Mouse (Mus musculus) kidney, adult 18-20 months (tissue): ENCODE data around the gene Dact3.

Experiments
- DNase-seq: peaks from one replicate; pipeline ENCODE4 v3.0.0; 2021

Gene Dact3

DNA sequence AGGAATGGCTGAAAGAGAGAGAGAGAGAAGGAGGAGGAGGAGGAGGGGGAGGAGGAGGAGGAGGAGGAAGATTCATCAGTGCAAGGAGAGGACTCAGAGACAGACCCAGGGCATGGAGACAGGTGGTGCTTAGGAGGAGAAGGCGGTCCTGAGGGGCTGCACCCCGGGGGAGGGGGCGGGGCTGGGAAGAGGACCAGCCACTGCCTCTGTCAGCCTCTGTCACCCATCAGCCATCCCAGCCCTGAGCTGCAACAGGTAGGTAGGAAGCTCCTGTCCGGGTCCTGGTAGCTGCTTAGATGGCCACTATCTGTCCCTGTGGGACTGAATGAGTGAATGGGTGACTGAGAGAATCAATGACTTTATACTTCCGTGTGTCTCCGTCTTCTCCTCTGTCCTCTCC is 18.5 kb downstream of the Dact3 start:
- no peak for DNase-seq

DNA sequence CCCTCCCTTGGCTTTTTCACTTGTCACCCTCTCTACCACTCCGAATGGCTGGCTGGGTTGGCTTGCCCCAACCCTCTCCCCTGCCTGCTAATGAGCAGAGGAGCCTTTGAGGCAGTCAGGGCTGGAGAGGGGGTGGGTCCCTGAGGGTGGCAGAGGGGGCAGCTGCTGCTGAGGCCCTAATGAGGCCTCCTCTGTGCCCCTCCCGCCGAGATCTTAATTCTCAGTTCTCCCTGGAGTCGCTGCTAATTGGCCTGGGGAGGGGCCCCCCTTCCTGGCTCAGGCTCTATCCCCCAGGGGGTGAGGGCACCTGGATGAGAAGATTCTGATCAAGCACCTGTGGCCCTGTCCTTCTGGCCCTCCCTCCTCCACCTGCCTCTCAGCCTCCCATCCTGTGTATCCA is 19.2 kb downstream of the Dact3 start:
- no peak for DNase-seq

GRCm38 (mm10) chr7:16895000-16895399 is 19.9 kb downstream of the Dact3 start:
- DNase-seq, result peak; percentile 76

GRCm38 (mm10) chr7:16895511-16895910 is 20.4 kb downstream of the Dact3 start:
- no peak for DNase-seq

- DNase-seq, result no peak
Measured at GRCm38 (mm10) chr7:16900526-16900925, 25.4 kb downstream of the Dact3 start.

DNA sequence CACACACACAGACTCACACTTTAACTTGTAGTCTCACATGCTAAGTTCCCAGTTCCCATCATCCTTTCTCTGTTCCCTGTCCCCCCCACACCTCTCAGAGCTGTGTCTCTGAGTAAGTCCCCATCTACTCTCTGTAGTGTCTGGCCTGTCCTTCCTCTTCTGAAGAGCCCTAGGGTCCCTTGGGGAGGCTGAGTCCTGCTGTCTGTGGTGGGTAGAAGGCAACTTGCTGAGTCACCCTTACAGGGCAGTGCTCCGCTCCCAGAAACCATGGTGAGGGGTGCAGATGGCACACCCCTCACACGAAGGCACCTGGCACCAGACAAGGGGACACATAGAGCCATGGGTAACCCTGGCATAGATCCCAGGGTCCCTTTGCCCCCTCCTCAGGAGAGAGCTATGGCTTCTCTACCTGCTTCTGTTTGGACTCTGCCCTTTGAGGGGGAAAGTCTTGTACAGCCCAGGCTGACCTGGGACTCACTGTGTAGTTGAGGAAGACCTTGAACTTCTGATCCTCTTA is 28.4 kb downstream of the Dact3 start:
- no peak for DNase-seq

DNA sequence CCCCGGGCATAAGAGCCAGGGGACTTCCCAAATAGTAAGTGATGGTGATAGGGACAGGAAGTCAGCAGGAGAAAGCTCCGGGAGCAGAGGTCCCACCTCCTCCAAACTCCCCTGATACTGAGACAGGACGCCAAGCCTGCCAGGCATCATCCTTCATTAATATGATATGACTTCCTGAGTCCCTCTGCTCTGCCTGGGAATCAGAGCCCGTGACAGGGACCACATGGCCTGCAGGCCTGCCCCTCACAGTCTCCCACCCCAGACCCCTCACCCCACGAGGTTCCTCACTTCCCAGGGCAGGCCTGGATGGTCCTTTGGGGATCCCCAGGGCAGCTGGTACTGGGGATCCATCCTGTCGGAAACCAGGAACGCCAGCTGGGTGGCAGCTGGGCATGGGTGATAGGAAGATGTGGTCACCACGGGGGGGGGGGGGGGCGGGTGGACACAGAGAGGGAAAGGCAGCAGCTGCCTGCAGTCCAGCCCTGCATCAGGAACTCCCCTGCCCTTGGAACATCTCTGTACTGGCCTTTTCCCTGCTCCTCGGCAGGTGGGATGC is 29.1 kb downstream of the Dact3 start:
- DNase-seq, result no peak

DNA sequence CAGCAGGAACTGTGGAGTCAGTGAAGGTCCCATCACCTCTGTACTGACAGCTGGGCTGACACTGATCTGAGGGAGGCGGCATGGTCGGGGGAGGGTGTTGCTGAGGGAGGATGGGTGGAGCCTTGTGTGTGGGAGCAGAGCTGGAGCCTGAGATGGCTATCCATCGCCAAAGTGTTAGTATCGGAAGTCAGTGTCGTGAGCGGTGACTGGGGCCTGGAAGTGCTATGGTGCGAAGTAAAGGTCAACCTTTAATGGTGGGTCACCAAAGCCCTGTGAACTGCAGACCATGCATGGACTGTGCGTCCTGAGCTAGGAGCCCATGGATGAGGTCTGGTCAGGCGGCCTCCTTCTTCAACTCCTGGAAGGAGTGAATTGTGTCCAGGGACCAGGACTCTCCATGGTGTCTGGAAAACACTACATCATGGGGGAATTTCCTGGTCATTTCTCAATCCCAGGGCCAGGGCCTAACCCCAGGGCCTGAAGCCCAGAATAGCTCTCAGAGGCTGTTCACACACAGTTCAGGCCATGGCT is 30.4 kb downstream of the Dact3 start:
- peak; percentile 35 for DNase-seq

GRCm38 (mm10) chr7:16906281-16906680 is 31.2 kb downstream of the Dact3 start, which contains the start of gene Ptgir:
Gene Ptgir, plus strand, starts transcription at chr7:16906490.
- no peak for DNase-seq

DNA sequence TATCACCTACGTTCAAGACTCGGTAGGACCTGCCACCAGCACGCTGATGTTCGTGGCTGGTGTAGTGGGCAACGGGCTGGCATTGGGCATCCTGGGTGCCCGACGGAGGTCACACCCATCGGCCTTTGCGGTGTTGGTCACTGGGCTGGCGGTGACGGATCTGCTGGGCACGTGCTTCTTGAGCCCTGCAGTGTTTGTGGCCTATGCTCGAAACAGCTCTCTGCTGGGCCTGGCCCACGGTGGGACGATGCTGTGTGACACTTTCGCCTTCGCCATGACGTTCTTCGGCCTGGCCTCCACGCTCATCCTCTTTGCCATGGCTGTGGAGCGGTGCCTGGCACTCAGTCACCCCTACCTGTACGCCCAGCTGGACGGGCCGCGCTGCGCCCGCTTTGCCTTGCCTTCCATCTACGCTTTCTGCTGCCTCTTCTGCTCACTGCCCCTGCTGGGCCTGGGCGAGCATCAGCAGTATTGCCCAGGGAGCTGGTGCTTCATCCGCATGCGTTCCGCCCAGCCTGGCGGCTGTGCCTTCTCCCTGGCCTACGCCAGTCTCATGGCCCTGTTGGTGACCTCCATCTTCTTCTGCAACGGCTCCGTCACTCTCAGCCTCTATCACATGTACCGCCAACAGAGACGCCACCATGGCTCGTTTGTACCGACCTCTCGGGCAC is 31.9 kb downstream of the Dact3 start:
- DNase-seq, result no peak

GRCm38 (mm10) chr7:16907842-16908241 is 32.7 kb downstream of the Dact3 start:
- no peak for DNase-seq

DNA sequence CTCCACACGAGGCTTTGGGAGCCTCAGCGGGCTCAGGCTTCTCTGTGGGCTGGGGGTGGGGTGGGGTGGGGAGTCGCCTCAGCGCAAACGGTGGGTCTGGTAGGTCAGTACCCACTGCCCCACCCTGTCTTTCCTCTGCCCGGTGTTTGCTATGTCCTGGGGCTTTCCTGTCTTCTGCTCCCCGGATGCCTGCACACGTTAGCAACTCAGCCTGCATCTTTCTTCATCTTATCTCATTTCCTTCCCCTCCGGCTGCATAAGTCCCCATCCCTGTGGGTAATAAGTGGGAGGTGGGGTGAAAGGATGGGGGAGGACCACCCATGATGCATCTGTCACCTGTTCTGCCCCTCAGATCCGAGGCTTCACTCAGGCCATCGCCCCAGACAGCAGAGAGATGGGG is 33.2 kb downstream of the Dact3 start:
- DNase-seq, result no peak

- no peak for DNase-seq
Measured at GRCm38 (mm10) chr7:16908859-16909258, 33.7 kb downstream of the Dact3 start.

DNA sequence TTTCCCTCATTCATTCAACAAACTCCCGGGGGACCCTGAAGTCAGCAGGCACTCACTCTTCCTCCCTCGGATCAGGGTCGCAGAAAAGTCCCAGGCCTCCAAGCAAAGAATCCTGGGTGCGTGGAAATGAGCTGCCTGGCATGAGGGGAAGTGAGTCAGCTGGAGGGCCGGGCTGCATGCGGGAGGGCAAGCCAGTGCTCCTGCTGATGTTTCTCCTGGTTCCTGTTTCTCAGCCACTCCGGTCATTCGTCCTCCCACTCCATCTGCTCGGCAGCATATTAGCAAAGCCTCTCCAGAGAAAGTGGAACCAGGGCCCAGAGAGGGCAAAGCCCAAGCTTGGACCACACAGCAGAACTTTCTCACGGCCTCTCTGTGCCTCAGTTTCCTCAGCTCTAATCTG is 34.8 kb downstream of the Dact3 start:
- no peak for DNase-seq

DNA sequence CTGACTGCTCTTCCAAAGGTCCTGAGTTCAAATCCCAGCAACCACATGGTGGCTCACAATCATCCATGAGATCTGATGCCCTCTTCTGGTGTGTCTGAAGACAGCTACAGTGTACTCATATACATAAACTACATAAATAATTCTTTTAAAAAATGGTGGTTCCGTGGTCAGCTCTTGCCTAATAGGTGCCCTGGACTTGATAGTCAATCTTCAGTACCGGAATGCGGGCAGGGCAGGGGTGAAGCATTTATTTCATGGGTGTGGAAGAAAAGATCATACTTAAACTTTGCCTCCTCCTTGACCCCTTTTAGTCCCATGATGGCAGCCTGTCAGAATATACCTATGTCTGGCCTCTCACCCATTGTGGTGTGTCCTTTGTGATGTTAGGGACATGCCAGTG is 36.8 kb downstream of the Dact3 start:
- no peak for DNase-seq

GRCm38 (mm10) chr7:16912360-16912759 is 37.2 kb downstream of the Dact3 start:
- no peak for DNase-seq

- peak; percentile 77 for DNase-seq
Measured at GRCm38 (mm10) chr7:16913806-16914452, 38.8 kb downstream of the Dact3 start.

DNA sequence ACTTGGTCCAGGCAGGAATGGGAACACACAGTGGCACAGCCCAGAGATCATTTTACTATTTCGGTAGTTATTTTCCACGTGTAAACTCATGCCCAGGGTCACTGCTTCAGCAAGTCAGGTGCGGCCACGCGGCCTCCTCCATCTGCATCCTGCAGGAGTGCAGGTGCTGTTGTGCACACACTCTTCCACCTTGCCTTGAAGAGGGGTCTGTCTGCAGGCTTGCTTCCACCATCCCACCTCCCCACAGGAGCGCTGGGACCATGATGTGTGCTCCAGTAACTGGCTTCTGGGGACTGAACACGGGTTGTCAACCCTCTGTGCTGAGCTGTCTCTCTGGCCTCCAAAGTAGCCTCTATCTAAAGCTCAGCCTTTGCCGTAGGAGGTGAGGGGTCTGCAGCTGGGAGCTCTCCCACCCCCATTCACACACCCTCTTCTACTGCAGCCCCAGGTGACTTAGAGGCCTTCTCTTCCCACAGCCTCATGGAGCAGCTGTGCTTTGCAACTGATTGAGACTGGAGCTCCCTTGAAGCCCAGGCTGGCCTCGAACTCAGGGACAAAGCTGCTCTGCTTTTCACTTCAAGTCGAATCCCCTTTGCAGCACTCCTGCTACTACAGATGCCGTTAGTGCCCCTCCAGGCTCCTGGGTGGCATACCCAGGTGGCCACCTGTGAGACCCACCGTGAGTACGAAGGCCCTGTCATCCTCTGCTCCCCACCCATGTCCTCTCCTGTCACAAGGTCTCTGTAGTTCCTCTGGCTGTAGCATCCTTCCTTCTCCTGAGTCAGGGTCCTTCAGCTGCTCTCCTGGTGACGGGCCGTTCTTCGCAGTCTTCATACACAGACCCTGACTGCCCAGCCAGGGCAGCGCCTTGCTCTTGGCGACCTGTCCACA is 39.6 kb downstream of the Dact3 start:
- DNase-seq, result no peak

GRCm38 (mm10) chr7:16915461-16916340 is 40.6 kb downstream of the Dact3 start:
- no peak for DNase-seq

- no peak for DNase-seq
Measured at GRCm38 (mm10) chr7:16916342-16917265, 41.5 kb downstream of the Dact3 start.

- DNase-seq, result no peak
Measured at GRCm38 (mm10) chr7:16917447-16917846, 42.3 kb downstream of the Dact3 start.
